Mouse (Mus musculus): Measurements from ENCODE around the gene Ntn4.

The Ntn4 gene

GRCm38 (mm10) chr10:93730514-93730913 is 90.0 kb downstream of the Ntn4 start:
- no peak for DNase-seq (ENCODE audit: inconsistent ontology term)

- DNase-seq (ENCODE audit: inconsistent ontology term): no peak
These were observed 90.8 kb downstream of the Ntn4 start for GRCm38 (mm10) chr10:93731248-93731691.

GRCm38 (mm10) chr10:93736114-93736645 is 95.7 kb downstream of the Ntn4 start:
- peak; percentile 73 for DNase-seq (ENCODE audit: inconsistent ontology term)

GRCm38 (mm10) chr10:93737080-93737479 is 96.6 kb downstream of the Ntn4 start:
- no peak for DNase-seq (ENCODE audit: inconsistent ontology term)

- DNase-seq (ENCODE audit: inconsistent ontology term): no peak
These were observed 101.1 kb downstream of the Ntn4 start for GRCm38 (mm10) chr10:93741446-93742096.

GRCm38 (mm10) chr10:93742097-93742446 is 101.6 kb downstream of the Ntn4 start:
- DNase-seq (ENCODE audit: inconsistent ontology term): no peak

- peak; percentile 37 for DNase-seq (ENCODE audit: inconsistent ontology term)
These were observed 102.1 kb downstream of the Ntn4 start for GRCm38 (mm10) chr10:93742598-93742997.

- DNase-seq (ENCODE audit: inconsistent ontology term): peak; percentile 32
These were observed 109.0 kb downstream of the Ntn4 start for GRCm38 (mm10) chr10:93749267-93750192.

- DNase-seq (ENCODE audit: inconsistent ontology term): no peak
These were observed 110.8 kb downstream of the Ntn4 start for GRCm38 (mm10) chr10:93751302-93751701.

- DNase-seq (ENCODE audit: inconsistent ontology term): no peak
These were observed 113.4 kb downstream of the Ntn4 start for GRCm38 (mm10) chr10:93753711-93754391.

- DNase-seq (ENCODE audit: inconsistent ontology term): peak; percentile 91
These were observed 115.7 kb downstream of the Ntn4 start for GRCm38 (mm10) chr10:93756211-93756610.

- DNase-seq (ENCODE audit: inconsistent ontology term): no peak
These were observed 119.2 kb downstream of the Ntn4 start for GRCm38 (mm10) chr10:93759644-93760043.

- DNase-seq (ENCODE audit: inconsistent ontology term): no peak
These were observed 119.9 kb downstream of the Ntn4 start for GRCm38 (mm10) chr10:93760429-93760828.

- DNase-seq (ENCODE audit: inconsistent ontology term): no peak
These were observed 122.6 kb downstream of the Ntn4 start for GRCm38 (mm10) chr10:93763074-93763473.

- DNase-seq (ENCODE audit: inconsistent ontology term): no peak
These were observed 125.7 kb downstream of the Ntn4 start for GRCm38 (mm10) chr10:93766221-93766620.

GRCm38 (mm10) chr10:93767245-93767644 is 126.8 kb downstream of the Ntn4 start:
- DNase-seq (ENCODE audit: inconsistent ontology term): peak; percentile 73

- peak; percentile 92 for DNase-seq (ENCODE audit: inconsistent ontology term)
These were observed 127.7 kb downstream of the Ntn4 start for GRCm38 (mm10) chr10:93768222-93768621.

- peak; percentile 80 for DNase-seq (ENCODE audit: inconsistent ontology term)
These were observed 131.5 kb downstream of the Ntn4 start for GRCm38 (mm10) chr10:93771931-93772465.

- DNase-seq (ENCODE audit: inconsistent ontology term): no peak
These were observed 132.0 kb downstream of the Ntn4 start for GRCm38 (mm10) chr10:93772492-93772891.

GRCm38 (mm10) chr10:93776731-93777151 is 136.3 kb downstream of the Ntn4 start:
- no peak for DNase-seq (ENCODE audit: inconsistent ontology term)

GRCm38 (mm10) chr10:93777372-93777771 is 136.9 kb downstream of the Ntn4 start:
- peak; percentile 38 for DNase-seq (ENCODE audit: inconsistent ontology term)

Data from Muller cell, postnatal 12 days (primary cell).